Mouse (Mus musculus): ENCODE measurements at regions not wholly inside any gene's neighbourhood (a gene's known extent, or its start where the extent isn't known, plus 50 kb on each side); places are given as distances from the start of the nearest gene placed in this dataset.
"Not testable (repeated sequence)": the region's sequence is repeated elsewhere in the genome, so short reads cannot be mapped to it uniquely, and the experiment has no call there.

- no peak for DNase-seq (ENCODE audit: inconsistent ontology term)
Measured at GRCm38 (mm10) chr6:60657117-60657911, 172.3 kb downstream of the Snca start.

GRCm38 (mm10) chr6:60646983-60647617 is 182.6 kb downstream of the Snca start:
- not testable (repeated sequence) for DNase-seq (ENCODE audit: inconsistent ontology term)

- DNase-seq (ENCODE audit: inconsistent ontology term), result no peak
Measured at GRCm38 (mm10) chr6:60642251-60642650, 187.4 kb downstream of the Snca start.

GRCm38 (mm10) chr6:60616313-60616712 is 213.3 kb downstream of the Snca start:
- DNase-seq (ENCODE audit: inconsistent ontology term), result no peak

GRCm38 (mm10) chr6:60600201-60600600 is 229.5 kb downstream of the Snca start:
- no peak for DNase-seq (ENCODE audit: inconsistent ontology term)

- DNase-seq (ENCODE audit: inconsistent ontology term), result no peak
Measured at GRCm38 (mm10) chr6:60564261-60564660, 265.4 kb downstream of the Snca start.

- peak; percentile 11 for DNase-seq (ENCODE audit: inconsistent ontology term)
Measured at GRCm38 (mm10) chr6:60555590-60556235, 273.9 kb downstream of the Snca start.
